12 mouse cellular contexts compared by ENCODE assay signal in genomic region chr8:77310026-77310425, GRCm38 (mm10).
DNase-seq lines count a peak whose midpoint lies in the region; ATAC-seq lines count a peak whose summit lies in the region.
"Had no signal": no experiment of that assay in that cellular context is flagged by ENCODE, and none has a peak within 500 bp of the region (broad histone marks: within the 10 kb centered on the region; RNA-seq: fewer than 3 reads in every experiment).

No protein-coding gene starts in this region.

- intact Hi-C loops in left cerebral cortex, postnatal 4 days (cut with DNase I), result loop anchor here (10.0 kb wide), 3 partner anchors 405 to 1955 kb away; no protein-coding TSS in a partner anchor

- DNase-seq in adrenal gland, adult 2 months, result peak; percentile 34
- DNase-seq in adrenal gland, adult 8-10 months, result no peak
- DNase-seq in heart, adult 11 months, result peak; percentile 96
- DNase-seq in heart, postnatal 4 days, result no peak
- DNase-seq in left cerebral cortex, postnatal 4 days, result peak; percentile 16
- DNase-seq in left cerebral cortex, adult 11 months (ENCODE audit: low spot score), result no peak
- DNase-seq in cerebellum, postnatal 25 days, result peak; percentile 29 to 40
- DNase-seq: kidney, postnatal 10 days; thymus, postnatal 25 days had no signal

- ATAC-seq in granulocyte monocyte progenitor cell, adult 5-6 weeks (replicated peaks; ENCODE audit: poor library complexity, severe bottlenecking), result no peak
- ATAC-seq: activated CD4-positive, CD25-positive, alpha-beta regulatory T cell, adult 4 months; inflammation-experienced regulatory T-cells, adult 6 months had no signal

Comparison
In these comparisons a context has a peak if more than half of its experiments do, and no peak if none do; other contexts are left out.
1. DNase-seq: peak in adrenal gland, adult 2 months (single experiment), heart, adult 11 months (single experiment), left cerebral cortex, postnatal 4 days (single experiment) and cerebellum, postnatal 25 days (2 of 2); none in adrenal gland, adult 8-10 months (single experiment), heart, postnatal 4 days (single experiment) and left cerebral cortex, adult 11 months (single experiment).